Mouse (Mus musculus): ENCODE measurements around the gene Mbd4. TPM values are rescaled to one million over a fixed set of nuclear protein-coding genes. Genes with fewer than 3 reads are reported as not detected.
A peak's percentile ranks its signal among the peaks of the same experiment; 100 is the strongest.

The Mbd4 gene
- polyA plus RNA-seq, 1 experiment from 2014 or later = 8.9 TPM

DNA sequence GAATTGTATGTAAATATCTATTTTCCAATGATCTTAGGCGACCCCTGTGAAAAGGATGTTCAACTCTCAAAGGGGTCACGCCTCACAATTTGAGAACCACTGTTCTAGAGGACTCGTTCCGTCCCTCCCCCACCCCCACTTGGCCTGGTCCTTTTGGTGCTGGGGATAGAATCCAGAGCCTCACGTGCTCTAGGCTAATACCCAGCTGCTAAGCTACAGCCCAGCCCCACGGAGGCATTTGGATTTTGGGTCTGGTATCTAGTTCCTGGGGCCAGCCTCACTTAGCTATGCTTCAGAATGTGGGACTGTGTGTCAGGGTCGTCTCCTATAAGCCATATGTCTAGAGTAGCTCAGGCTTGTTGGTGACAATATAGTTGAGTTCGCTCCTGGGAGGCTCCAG, 41.6 kb downstream of the Mbd4 start:
- H3K27ac ChIP-seq (ENCODE audit: low read length) = no peak overlapping the region
- H3K36me3 ChIP-seq (ENCODE audit: control insufficient read depth, insufficient read depth, low read length) = peaks cover 5% of the 10 kb centered on the region
- H3K9ac ChIP-seq (ENCODE audit: low read depth, low read length) = no peak overlapping the region
- no peaks in the 10 kb centered on the region for H3K9me3 ChIP-seq (replicated peaks; ENCODE audit: control insufficient read depth, low read length, poor library complexity, severe bottlenecking)
- peaks cover 12% of the 10 kb centered on the region for H3K4me1 ChIP-seq (ENCODE audit: control insufficient read depth, insufficient read depth, low read length)
- H3K4me3 ChIP-seq (ENCODE audit: low read depth, low read length) = no peak overlapping the region
- WGBS = 71% methylated on average over 8 of the region's 8 CpGs
- no peak overlapping the region for H3K4me2 ChIP-seq (ENCODE audit: low read length)
- ATAC-seq = no peak
- no peaks in the 10 kb centered on the region for H3K27me3 ChIP-seq (ENCODE audit: control insufficient read depth, insufficient read depth, low read depth, low read length)

DNA sequence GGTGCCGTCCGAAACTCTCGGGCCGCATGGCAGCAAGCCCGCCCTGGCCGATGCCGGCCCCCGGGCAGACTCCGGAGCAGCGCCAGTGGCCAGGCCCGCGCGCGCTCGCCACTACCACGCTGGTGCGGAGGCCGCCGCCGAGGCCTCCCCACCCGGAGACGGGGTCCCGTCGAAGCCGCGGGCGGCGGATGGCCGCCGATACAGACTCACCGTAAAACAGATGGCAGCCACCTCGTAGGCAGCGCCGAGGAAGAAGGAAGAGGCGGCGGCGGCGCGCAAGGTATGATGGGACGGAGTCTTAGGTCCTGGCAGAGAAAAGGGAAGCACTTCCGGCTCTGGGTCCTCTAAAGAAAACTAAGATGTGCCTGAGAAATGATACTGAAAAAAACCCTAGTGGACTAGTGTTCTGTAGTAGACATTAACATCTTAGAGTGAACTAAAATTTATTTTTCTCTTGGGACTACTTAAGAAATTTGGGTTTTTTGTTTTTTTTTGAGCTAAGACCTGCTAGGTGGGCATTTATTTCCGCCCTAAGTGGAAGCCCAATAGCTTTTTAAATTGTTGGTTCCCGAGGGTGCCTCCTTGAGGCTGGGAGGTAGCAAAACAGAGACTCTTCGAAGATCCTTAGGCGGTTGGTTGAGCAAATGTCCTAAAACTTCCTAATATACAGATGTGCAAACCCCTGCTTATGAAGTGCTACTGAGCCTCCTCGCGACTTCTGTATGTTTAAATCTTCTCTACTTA, 44.5 kb downstream of the Mbd4 start, which contains the start of gene Rpl32:
Gene Rpl32 (minus strand): TSS at position 260 of the 744 bp plus-strand sequence.
- WGBS = under 1% methylated on average over 47 of the region's 47 CpGs
- Histone ChIP-seq H3K36me3 (ENCODE audit: control insufficient read depth, insufficient read depth, low read length) (peaks cover 18% of the 10 kb centered on the region), H3K4me1 (ENCODE audit: control insufficient read depth, insufficient read depth, low read length) (peaks cover 17% of the 10 kb centered on the region), H3K27ac (ENCODE audit: low read length) (peak within 1 kb of the TSS; percentile 95), H3K27me3 (ENCODE audit: control insufficient read depth, insufficient read depth, low read depth, low read length) (no peaks in the 10 kb centered on the region), H3K9me3 (replicated peaks; ENCODE audit: control insufficient read depth, low read length, poor library complexity, severe bottlenecking) (no peaks in the 10 kb centered on the region), H3K9ac (ENCODE audit: low read depth, low read length) (peak within 1 kb of the TSS; percentile 96), H3K4me3 (ENCODE audit: low read depth, low read length) (peak within 1 kb of the TSS; percentile 97), H3K4me2 (ENCODE audit: low read length) (peak within 1 kb of the TSS; percentile 69)
- peak; percentile 90 for ATAC-seq

DNA sequence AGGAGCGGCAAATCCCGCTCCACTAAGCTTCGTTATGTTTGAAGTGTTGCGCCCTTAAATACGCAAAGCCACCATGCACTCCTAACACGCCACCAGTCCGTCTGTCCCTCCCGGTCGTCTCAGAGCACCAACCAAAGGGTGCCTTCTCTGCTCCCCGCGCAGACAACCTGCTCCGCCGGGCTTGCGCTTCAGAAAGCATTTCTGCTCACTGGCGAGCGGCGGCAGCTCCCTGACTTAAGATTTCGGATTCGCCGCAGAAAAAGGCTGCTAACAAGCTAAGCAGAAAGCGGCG, 45.0 kb downstream of the Mbd4 start:
- peak overlapping the region; percentile 97 for H3K4me3 ChIP-seq (ENCODE audit: low read depth, low read length)
- H3K9ac ChIP-seq (ENCODE audit: low read depth, low read length) = peak overlapping the region; percentile 96
- H3K27me3 ChIP-seq (ENCODE audit: control insufficient read depth, insufficient read depth, low read depth, low read length) = no peaks in the 10 kb centered on the region
- peak overlapping the region; percentile 95 for H3K27ac ChIP-seq (ENCODE audit: low read length)
- no peaks in the 10 kb centered on the region for H3K9me3 ChIP-seq (replicated peaks; ENCODE audit: control insufficient read depth, low read length, poor library complexity, severe bottlenecking)
- H3K36me3 ChIP-seq (ENCODE audit: control insufficient read depth, insufficient read depth, low read length) = peaks cover 18% of the 10 kb centered on the region
- peak overlapping the region; percentile 69 for H3K4me2 ChIP-seq (ENCODE audit: low read length)
- H3K4me1 ChIP-seq (ENCODE audit: control insufficient read depth, insufficient read depth, low read length) = peaks cover 17% of the 10 kb centered on the region
- no peak for ATAC-seq
- under 1% methylated on average over 22 of the region's 22 CpGs for WGBS

DNA sequence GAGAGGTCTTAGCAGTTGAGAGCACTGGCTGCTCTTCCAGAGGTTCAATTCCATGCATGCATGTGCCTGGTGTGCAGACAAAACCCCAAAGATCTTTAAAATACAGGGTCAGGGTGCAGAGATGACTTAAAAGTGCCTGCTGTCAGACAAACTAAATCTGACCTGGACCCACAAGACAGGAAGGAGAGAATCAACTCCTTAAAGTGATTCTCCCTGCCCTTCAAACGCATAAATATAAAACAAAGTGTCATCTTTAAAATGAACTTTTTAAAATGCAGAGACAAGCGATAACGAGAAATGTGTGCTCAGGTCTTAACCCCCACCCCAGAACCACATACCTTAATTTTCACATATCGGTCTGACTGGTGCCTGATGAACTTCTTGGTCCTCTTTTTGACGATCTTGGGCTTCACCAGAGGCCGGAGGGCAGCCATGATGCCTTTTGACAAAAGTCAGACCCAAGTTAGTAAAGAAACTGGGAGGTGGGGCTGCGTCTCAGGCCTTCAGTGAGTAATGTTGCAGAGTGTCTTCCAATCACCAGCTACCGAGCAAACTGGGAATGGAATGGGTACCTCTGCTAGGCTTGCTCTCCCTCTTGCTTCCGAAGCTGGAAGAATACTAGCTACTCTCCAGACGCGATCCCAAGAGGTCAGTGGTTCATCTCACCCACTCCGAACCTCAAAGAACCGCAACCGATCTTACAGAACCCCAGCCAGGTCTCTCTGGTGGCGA, 45.5 kb downstream of the Mbd4 start:
- H3K4me2 ChIP-seq (ENCODE audit: low read length) = peak overlapping the region; percentile 69
- ATAC-seq = no peak
- peak overlapping the region; percentile 95 for H3K27ac ChIP-seq (ENCODE audit: low read length)
- peaks cover 17% of the 10 kb centered on the region for H3K4me1 ChIP-seq (ENCODE audit: control insufficient read depth, insufficient read depth, low read length)
- no peaks in the 10 kb centered on the region for H3K9me3 ChIP-seq (replicated peaks; ENCODE audit: control insufficient read depth, low read length, poor library complexity, severe bottlenecking)
- no peaks in the 10 kb centered on the region for H3K27me3 ChIP-seq (ENCODE audit: control insufficient read depth, insufficient read depth, low read depth, low read length)
- peaks cover 18% of the 10 kb centered on the region for H3K36me3 ChIP-seq (ENCODE audit: control insufficient read depth, insufficient read depth, low read length)
- WGBS = 4% methylated on average over 15 of the region's 15 CpGs
- peak overlapping the region; percentile 96 for H3K9ac ChIP-seq (ENCODE audit: low read depth, low read length)
- H3K4me3 ChIP-seq (ENCODE audit: low read depth, low read length) = peak overlapping the region; percentile 97

DNA sequence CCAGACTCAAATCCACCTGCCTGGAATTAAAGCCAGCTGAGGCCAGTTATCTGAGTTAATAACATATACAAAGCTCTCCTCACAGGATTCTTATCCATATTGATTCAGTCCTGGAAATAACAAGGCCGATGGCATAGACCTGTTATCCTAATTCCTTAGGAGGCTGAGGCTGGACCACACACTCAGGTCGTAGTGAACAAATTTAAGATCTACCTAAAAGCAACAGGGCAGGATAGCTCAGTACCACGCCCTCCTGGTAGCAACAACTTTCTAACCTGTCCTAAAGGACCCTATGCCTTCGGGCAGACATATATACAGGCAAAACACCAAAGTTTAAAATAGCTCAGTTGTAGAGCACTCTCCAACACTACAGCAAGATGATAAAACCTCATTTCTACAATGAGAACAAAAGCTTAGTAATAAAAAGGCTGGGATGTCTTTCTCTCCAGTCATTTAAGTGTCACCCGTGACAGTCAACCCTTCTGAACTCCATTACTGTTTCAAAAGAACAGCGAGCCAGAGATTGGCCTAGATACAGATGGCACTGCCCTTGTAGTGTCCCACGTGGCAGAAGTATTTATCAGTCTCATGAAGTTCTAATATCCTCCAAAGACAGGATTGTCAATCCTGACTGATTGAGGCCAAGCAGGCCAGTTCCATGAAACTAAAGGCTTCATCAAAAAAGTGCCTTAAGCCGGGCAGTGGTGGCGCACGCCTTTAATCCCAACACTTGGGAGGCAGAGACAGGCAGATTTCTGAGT, 48.6 kb downstream of the Mbd4 start:
- Histone ChIP-seq H3K9me3 (replicated peaks; ENCODE audit: control insufficient read depth, low read length, poor library complexity, severe bottlenecking) (no peaks in the 10 kb centered on the region), H3K27ac (ENCODE audit: low read length) (no peak overlapping the region), H3K27me3 (ENCODE audit: control insufficient read depth, insufficient read depth, low read depth, low read length) (no peaks in the 10 kb centered on the region), H3K4me1 (ENCODE audit: control insufficient read depth, insufficient read depth, low read length) (peaks cover 17% of the 10 kb centered on the region), H3K9ac (ENCODE audit: low read depth, low read length) (no peak overlapping the region), H3K36me3 (ENCODE audit: control insufficient read depth, insufficient read depth, low read length) (peaks cover 23% of the 10 kb centered on the region), H3K4me2 (ENCODE audit: low read length) (no peak overlapping the region), H3K4me3 (ENCODE audit: low read depth, low read length) (no peak overlapping the region)
- ATAC-seq = no peak
- 71% methylated on average over 10 of the region's 10 CpGs for WGBS

DNA sequence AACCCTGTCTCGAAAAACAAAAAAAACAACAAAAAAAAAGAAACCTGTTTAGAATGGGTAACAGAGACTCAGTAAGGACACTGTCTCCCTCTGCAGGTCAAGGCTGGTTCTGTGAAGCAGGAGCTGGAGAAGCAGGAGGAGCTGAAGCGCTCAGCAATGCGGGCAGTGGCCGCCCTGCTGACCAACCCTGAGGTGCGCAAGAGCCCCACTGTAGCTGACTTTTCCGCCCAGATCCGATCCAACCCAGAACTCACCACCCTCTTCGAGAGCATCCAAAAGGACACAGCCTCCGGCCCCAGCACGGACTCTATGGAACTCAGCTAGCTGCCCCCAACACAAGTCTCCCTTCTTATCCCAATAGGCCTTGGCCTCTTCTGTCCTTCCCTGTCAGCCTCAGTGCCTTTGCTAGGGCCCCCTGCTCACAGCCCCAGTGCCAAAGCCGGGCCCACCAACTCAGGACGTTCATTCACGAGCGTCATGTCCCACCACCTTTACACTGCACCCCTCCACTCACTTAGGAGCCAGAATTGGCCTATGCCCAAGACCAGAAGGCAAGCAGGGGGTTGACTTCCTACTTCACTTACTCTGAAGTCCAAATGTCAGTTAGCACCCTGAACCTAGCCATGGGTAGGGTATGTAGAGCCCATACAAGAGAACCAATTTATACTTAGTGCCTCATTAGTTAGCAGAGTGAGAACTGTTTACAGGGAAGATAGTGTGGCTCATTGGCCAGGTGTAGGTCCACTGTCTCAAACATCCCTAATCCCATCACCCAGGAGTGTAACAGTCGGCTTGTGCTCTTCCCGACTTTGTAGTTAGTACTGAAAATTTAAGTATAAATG, 49.4 kb downstream of the Mbd4 start:
- H3K4me2 ChIP-seq (ENCODE audit: low read length) = no peak overlapping the region
- peaks cover 17% of the 10 kb centered on the region for H3K4me1 ChIP-seq (ENCODE audit: control insufficient read depth, insufficient read depth, low read length)
- H3K9me3 ChIP-seq (replicated peaks; ENCODE audit: control insufficient read depth, low read length, poor library complexity, severe bottlenecking) = no peaks in the 10 kb centered on the region
- peaks cover 30% of the 10 kb centered on the region for H3K36me3 ChIP-seq (ENCODE audit: control insufficient read depth, insufficient read depth, low read length)
- no peak overlapping the region for H3K27ac ChIP-seq (ENCODE audit: low read length)
- no peak overlapping the region for H3K9ac ChIP-seq (ENCODE audit: low read depth, low read length)
- no peak overlapping the region for H3K4me3 ChIP-seq (ENCODE audit: low read depth, low read length)
- no peaks in the 10 kb centered on the region for H3K27me3 ChIP-seq (ENCODE audit: control insufficient read depth, insufficient read depth, low read depth, low read length)
- WGBS = 47% methylated on average over 16 of the region's 16 CpGs
- 0 out of 2 replicates have a peak, but pooled peaks have one; percentile 13 for ATAC-seq

DNA sequence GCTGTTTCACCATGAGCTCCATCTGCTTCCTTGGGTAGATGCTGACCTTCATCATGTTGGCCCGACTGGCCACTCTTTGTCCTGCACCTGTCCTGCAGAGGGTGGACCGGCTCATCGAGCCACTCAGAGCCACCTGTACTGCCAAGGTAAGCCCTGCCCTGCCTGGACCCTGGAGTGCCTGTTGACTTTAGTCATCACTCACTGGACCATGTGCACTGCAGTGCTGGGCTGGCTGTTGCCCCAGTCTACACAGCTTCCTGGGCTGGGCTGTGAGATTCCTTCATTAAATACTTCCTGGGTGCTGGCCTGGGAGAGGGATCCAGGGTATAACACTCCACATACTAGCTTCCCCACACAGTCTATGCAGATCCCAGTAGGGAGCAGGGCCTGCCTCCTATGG, 51.4 kb downstream of the Mbd4 start:
- H3K36me3 ChIP-seq (ENCODE audit: control insufficient read depth, insufficient read depth, low read length) = peaks cover 31% of the 10 kb centered on the region
- H3K4me3 ChIP-seq (ENCODE audit: low read depth, low read length) = no peak overlapping the region
- H3K4me1 ChIP-seq (ENCODE audit: control insufficient read depth, insufficient read depth, low read length) = peaks cover 7% of the 10 kb centered on the region
- no peak overlapping the region for H3K4me2 ChIP-seq (ENCODE audit: low read length)
- H3K27me3 ChIP-seq (ENCODE audit: control insufficient read depth, insufficient read depth, low read depth, low read length) = no peaks in the 10 kb centered on the region
- no peak for ATAC-seq
- no peak overlapping the region for H3K27ac ChIP-seq (ENCODE audit: low read length)
- no peaks in the 10 kb centered on the region for H3K9me3 ChIP-seq (replicated peaks; ENCODE audit: control insufficient read depth, low read length, poor library complexity, severe bottlenecking)
- no peak overlapping the region for H3K9ac ChIP-seq (ENCODE audit: low read depth, low read length)
- WGBS = 91% methylated on average over 3 of the region's 3 CpGs

DNA sequence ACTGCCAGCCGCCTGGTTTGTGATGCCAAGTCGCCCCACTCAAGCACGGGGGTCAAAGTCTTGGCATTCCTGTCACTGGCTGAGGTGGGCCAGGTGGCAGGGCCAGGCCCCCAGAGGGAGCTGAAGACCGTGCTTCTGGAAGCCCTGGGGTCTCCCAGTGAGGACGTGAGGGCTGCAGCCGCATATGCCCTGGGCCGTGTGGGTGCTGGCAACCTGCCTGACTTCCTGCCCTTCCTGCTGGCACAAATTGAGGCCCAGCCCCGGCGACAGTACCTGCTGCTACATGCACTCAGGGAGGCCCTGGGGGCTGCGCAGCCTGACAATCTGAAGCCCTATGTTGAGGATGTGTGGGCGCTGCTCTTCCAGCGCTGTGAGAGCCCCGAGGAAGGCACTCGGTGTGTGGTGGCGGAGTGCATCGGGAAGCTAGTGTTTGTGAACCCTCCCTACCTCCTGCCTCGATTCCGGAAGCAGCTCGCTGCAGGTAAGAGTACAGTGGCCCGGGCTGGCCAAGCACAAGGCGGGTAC, 60.4 kb downstream of the Mbd4 start:
- H3K36me3 ChIP-seq (ENCODE audit: control insufficient read depth, insufficient read depth, low read length) = peaks cover 49% of the 10 kb centered on the region
- H3K9ac ChIP-seq (ENCODE audit: low read depth, low read length) = no peak overlapping the region
- no peak overlapping the region for H3K4me2 ChIP-seq (ENCODE audit: low read length)
- H3K27me3 ChIP-seq (ENCODE audit: control insufficient read depth, insufficient read depth, low read depth, low read length) = no peaks in the 10 kb centered on the region
- ATAC-seq = no peak
- WGBS = 87% methylated on average over 21 of the region's 21 CpGs
- H3K9me3 ChIP-seq (replicated peaks; ENCODE audit: control insufficient read depth, low read length, poor library complexity, severe bottlenecking) = no peaks in the 10 kb centered on the region
- H3K4me1 ChIP-seq (ENCODE audit: control insufficient read depth, insufficient read depth, low read length) = no peaks in the 10 kb centered on the region
- H3K27ac ChIP-seq (ENCODE audit: low read length) = no peak overlapping the region
- H3K4me3 ChIP-seq (ENCODE audit: low read depth, low read length) = no peak overlapping the region
